Mouse (Mus musculus) cerebellum, postnatal 14 days (tissue): ENCODE measurements around the gene Habp4.

ENCODE experiments used
- DNase-seq, 2 experiments: peaks; one replicate each; pipeline ENCODE4 v3.0.0; 2021; ENCODE audit warnings: mixed read lengths in 2 of 2

Gene Habp4

DNA sequence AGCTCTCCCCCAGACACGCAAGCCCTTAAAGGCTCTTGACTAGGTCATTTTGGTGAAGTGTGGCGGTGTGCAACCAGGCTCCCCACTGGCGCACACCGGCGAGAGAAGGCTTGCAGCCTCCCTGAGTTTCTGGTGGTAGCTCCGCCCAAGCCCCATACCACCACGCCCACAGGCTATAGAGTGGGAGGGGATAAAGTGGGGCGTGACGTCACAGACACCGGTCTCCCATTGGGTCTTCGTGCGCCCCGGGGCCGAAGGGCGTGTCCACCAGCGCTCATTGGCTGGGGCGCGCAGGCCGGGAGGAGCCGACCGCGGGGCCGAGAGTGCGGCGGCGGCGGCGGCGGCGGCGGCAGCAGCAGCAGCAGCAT lies at the start of gene Habp4:
Gene Habp4, plus strand, starts transcription at position 277 of the 368 bp plus-strand sequence.
- peak; percentile 97 to 98 for DNase-seq

DNA sequence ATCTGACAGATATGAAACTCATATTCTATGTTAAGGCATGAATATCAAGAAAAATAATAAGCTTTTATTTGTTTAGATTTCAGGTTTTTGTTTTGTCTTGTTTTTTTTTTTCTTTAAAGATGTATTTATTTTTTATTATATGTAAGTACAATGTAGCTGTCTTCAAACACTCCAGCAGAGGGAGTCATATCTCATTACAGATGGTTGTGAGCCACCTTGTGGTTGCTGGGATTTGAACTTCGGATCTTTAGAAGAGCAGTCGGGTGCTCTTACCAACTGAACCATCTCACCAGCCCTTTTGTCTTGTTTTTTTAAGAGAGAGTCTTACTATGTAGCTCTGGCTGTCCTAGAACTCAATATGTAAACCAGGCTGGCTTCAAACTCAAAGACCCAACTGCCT lies 44.2 kb upstream of the Habp4 start:
- DNase-seq, result no peak

DNA sequence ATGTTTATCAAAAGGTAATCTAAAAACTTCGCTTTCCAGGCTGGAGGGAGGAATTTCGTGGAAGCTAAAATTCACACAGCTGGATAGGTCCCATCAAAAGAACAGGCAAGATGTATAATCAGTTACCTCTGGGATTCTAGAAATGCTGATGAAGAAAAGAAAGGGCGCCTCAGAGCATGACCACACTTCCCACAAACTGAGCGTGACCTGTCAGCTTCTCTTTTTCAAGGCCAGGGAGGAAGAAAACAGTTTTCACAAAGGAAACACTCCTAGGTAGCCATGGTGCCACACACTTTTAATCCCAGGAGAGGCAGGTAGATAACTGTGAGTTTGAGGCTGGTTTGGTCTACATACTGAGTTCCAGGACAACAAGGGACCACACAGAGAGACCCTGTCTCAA lies 40.9 kb upstream of the Habp4 start:
- no peak for DNase-seq

DNA sequence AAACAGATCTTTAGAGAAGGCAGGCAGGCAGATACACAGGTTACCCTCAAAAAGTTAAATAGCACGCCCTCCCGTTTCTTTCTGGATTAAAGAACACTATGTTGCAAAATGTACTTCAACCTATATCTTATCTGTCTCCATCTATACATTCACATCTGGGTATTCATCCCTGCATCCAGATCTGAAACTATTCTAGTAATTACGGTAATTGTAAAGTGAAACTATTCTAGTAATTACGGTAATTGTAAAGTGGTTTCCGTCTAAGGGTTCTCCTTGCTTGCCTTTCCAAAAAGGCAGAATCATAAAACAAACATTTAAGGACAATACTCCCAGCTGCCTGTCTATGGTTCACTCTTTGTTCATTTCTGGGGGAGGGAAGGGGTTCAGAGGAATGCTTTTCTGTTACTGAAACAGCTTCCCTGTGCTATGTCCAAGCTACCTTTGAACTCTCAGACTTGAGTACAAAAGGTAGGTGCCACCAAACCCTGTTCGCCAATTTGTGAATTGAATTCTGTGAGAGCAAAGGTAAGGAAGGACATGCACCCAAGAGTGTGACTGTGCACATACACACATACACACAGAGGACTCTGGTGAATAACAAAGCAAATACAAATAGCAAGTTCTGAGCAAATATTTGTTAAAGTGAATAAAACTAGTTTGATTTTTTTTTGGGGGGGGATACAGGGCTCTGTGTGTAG lies 38.0 kb upstream of the Habp4 start:
- no peak for DNase-seq

DNA sequence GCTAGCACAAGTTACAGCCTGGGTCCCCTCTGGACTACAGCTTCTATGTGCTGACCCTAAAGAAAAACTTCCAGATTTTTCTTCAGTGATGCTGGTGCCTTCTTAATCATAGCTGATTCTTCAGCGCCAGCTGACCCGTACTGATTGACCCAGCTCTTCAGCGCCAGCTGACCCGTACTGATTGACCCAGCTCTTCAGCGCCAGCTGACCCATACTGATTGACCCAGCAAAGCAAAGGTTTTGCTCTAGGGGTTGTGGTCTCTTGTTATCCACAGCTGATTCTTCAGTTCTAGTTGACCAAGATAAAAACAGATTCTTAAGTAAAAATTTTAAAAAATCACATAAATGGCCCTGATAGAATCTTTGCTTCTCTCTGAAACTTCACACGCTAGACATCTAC lies 36.7 kb upstream of the Habp4 start:
- no peak for DNase-seq

DNA sequence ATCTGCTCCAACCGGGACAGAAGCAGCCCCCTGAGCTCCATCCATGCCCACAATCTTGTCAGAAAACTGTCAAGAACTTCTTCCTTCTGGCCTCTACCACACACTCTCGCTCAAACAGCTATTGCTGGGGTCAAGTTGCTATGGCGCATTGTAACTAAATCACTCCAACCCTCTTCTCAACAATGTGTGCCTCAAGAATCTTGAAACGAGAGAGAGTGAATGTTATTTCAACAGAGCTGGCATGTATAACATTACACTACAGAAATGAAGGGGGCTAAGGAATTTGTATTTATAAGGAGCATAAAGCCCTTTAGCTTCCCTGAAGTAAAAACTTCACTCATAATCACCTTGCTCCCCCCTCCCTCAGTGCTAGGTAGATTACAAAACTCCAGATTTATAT lies 35.3 kb upstream of the Habp4 start:
- no peak for DNase-seq

DNA sequence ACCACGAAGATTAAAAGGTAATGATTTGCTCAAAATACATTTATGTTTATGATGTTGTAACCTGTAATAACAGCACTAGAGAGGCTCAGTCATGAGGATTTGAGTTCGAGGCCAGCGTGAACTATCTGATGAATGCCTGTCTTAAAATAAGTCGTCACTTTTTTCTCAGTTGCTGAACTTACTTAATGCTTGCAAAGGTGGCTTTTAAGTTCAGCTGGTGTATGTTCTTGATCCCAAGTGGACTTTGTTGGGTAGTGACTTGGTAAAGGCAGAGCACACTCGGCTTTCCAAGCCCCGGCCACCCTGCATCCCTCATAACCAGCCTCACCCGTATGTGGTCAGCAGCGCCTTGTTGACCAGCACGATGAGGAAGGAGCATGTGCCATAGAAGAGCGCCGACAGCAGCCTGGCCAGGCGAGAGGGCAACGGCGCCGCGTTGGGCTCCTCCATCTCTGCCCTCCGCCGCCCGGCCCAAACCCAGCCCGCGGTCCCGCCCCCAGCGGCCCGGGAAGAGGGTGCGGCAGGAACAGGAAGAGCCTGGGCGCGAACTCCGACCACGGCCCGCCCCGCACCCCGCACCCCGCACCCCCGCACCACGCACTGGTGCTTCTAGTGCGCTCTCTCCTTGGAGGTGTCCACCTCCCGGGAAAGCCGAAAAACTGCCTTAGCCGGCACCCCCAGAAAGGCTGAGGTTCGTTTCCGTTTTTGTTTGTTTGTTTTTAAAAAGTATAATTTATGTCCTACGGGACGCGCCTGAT lies 32.6 kb upstream of the Habp4 start, which contains the start of gene Slc35d2:
Gene Slc35d2, minus strand, starts transcription at position 511 of the 758 bp plus-strand sequence.
- DNase-seq, result peak; percentile 36 to 37

DNA sequence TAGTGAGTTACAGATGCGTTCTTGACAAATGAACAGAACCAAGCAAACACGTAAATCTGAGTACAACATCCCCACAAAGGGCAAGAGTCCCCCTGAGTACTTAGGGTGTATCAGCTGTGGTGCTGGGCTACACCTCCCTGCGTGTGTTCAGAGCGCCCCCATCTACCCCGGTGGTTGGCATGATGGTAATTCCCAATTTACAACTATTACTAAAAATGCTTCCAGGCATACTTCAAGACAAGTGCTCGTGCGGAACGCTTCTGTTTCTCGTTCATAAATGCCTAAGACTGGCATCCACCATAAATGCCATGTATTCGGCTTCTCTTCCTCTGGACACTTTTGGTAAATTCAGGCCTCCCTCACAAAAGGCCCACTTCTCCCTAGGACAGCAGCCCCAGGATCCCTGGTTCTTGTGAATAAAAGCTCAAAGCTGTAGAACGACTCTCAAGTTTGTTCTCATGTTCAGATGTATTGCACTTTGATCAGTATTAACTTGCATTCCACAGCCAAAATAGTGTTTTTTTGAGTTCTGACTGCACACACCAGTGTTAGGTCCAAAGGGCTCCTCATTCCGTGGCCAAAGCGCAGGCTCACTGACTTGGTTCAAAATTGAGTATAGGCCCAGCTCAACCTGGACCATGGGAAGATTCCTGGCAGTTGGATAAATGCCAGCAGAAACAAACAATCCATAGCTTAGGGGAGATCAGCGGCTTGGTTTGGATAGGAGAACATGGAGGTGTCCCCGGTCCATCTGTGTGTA lies 31.8 kb upstream of the Habp4 start:
- DNase-seq, result peak; percentile 11 to 37

DNA sequence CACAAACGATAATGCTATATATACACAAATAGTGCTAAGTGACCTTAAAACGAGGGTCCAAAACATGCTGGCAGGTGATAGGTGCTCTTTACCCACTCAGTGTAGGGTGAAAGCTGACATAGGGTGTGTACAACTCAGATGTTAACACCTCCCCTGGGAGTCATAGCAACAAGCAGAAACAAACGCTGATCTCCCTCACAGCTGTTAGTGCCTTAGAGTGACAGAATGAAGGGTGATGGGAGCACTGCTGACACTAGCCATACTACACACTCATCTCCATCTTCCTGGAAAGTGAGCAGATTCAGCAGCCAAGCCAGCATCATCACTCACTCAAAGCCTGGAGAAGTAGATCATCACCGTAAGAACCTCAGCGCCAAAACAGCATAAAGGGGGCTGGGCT lies 11.5 kb upstream of the Habp4 start:
- no peak for DNase-seq

DNA sequence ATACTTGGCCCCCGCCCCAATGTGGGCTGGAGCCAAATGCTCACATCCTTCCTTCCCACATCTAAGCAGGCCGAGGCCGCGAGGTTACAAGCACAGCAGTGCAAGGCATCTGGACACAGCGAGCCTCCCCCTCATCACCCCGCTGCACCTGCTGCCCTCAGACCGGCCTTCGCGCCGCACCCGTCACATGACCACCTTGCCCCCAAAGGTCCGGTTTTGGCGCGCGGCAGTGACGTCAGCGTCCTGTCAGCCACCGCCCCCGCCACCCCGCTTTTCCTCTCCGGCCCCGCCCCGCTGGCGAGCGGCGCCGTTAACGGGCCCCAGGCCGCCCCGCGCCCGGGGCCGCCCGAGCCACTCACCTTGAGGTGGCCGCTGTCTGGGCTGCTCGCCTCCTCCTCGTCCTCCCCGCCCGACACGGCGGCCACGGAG lies 9.4 kb upstream of the Habp4 start:
- DNase-seq, result peak; percentile 91 to 92

DNA sequence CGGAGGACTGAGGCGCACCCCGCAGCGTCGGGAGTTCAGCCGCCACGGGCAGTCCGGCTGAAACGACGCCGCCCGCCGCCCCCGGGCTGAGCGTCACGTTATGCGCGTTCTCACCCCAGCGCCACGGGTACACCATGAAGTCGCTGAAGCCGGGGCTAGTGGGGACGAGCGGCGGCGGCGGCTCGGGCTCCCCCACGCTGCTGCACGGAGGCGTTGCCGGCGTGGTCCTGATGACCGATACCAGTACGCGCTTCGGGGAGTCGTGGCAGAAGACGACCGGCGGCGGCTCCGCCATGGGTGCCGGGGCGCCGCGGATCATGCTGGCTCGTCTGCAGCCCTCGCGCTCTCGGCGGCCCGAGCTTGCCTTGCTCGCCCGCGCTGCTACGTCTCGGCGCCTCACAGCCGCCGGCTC lies 8.9 kb upstream of the Habp4 start:
- DNase-seq, result no peak

DNA sequence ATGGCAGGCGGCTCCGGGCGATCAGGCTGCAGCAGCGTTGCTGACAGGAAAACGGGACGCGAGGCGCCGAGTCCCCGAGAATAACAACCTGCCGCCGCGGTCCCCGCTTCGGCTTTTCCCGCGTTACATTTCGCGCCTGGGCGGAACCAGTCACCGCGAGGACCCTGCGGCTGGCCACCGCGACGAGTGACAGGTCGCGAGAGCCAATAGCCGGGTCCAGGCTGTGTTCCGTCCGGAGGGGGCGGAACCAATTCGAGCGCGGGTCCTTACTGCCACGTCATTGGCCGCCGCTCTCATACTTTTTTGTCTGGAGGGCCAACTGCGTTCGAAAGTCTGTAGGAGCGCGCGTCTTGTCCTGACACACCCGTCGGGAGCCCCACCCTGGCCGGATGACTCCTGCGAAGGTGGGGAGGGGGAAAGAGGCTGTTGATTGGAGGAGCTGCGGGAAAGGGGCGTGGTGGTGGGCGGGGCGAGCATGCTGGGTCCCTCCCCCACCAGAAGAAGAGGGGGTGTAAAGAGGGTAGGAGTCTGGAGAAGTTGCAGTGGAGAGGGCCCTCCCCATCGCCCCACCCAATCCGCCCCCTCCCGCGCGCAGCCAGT lies 8.4 kb upstream of the Habp4 start, which contains the start of gene Zfp367:
Gene Zfp367, minus strand, starts transcription at position 120 of the 600 bp plus-strand sequence.
- peak; percentile 96 for DNase-seq

DNA sequence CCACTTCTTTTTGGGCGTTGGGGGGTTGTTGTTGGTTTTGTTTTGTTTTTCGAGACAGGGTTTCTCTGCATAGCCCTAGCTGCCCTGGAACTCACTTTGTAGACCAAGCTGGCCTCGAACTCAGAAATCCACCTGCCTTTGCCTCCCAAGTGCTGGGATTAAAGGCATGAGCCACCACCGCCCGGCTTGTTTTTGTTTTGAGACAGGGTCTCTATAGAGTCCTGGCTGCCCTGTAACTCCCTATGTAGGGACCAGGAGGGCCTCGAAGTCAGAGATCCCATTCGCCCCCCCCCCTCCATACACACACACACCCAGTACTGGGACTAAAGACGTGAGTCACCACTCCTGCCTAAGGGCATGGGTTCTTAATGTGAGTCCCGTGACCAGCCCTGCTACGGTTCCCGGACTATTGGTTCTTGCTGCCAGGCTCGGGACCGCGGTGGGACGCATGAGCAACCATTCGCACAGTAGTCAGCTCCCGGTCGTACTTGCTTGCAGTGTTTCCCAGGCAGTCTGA lies 7.8 kb upstream of the Habp4 start:
- peak; percentile 29 for DNase-seq

DNA sequence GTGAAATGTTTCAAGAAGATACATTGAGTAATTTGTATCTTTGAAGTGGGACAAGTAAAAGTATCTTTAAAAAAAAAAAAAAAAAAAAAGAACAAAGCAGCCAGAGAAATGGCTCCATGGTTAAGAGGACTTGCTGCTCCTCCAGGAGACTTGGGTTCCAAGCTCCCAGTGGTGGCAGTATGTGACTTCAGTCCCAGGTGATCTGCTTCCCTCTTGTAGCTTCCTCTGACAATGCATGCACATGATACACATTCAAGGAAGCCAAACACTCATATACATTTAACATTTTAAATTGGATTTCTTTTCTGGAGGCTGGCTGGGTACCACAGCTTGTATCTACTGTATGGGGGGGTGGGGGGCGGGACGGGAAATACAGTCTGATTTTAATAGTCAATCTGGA lies 7.0 kb upstream of the Habp4 start:
- DNase-seq, result no peak

DNA sequence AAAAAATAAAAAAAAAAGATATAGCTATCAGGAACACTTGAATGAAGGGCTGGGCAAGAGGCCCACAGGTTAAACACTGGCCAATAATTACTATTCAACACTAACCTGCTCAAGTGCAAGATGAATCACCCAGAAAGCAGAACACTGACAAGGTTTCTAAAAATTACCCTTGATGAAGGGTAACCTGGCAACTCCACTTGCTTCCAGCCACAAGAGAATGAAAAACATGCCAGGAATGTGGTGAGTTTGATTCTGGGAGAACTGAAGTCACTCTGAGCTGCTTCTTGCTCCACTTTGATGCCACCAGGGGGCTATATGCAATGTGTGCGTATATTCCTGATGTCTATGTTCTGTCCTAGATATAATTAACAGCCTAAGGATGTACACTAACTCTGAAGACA lies 6.5 kb upstream of the Habp4 start:
- no peak for DNase-seq

DNA sequence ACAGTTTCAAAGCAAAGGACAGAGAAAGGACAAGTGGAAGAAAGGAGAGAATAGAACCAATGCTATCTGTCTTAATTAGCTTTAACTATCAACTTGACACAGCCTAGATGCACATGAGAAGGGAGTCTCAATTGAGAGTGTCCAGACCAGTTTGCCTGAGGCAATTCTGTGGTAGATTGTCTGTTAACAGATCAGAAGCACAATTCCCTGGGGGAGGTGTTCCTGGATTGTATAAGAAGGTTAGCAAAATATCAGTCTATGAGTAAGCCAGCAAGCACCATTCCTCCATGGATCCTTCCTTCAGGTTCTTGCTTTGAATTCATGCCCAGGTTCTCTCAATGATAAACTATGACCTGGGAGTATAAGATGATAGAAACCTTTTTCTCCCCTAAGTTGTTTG lies 4.7 kb upstream of the Habp4 start:
- no peak for DNase-seq

DNA sequence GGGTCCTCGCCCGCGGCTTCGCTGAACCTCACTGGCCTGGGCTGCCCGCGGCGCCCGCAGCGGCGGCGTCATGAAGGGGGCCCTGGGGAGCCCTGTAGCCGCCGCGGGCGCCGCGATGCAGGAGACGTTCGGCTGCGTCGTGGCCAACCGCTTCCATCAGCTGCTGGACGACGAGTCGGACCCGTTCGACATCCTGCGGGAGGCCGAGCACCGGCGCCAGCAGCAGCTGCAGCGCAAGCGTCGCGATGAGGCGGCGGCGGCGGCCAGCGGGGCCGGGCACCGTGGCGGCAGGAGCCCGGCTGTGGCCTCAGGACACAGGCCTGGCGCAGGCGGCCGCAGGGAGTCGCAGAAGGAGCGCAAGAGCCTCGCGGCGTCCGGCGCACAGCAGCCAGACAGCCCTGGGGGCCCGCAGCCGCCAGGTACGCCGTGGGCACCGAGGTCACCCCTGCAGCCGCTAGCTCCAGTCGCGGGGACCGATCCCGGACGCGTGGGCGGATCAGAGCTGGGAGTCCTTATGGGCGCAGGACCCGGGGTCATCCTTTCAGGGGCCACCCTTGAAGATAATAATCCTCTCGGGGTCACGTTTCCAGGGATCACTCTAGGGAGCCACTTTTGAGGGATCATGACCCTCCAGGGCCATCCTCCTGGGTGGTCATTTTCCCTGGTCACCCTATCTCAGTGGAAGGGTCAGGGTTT lies 440 bp downstream of the Habp4 start:
- DNase-seq, result no peak

DNA sequence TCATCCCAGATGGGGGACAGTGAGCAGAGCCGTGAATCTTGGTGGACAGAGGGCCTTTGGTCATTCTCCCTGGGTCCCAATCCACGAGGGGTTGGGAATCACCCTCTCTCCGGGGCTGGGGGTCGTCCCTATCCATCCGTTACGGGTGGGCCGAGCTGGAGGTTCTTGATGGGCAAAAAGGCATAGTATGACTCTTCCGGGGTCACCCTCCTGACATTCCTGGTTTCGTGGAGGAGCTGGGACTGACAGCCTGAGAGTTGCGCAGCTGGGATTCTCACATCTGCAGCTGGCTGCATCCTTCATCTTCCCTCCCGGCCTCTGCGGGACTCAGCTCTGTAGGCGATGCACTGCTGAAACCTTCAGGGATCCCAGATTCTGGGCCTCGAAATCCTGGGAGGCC lies 1.0 kb downstream of the Habp4 start:
- DNase-seq, result peak in 1 of 2 experiments; percentile 22

DNA sequence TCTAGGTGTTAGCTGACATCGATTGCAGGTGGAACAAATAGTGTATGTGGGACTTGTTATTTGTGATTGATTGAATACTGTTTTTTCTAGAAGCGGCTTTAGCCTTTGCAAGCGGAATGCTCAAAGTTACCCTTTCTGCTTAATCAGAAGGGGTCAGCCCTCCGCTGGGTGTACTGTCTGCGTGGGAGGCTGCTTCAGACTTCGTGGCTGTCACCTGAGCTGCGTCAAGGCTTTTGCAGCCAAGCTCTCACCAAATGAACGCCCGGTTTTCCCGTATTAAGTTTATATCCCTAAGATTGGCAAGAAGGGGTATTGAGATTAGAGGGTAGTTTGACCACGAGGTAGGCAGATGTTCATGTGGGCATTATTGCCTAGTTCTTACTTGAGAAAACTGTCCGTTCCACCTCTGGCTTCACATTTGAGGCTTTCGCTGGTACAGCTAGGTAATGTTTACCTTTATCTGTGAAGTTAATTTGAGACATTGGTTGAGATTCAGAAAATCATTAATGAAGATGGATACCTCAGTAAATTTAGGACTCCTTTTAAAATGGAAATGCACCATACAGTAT lies 1.6 kb downstream of the Habp4 start:
- peak in 1 of 2 experiments; percentile 19 for DNase-seq

DNA sequence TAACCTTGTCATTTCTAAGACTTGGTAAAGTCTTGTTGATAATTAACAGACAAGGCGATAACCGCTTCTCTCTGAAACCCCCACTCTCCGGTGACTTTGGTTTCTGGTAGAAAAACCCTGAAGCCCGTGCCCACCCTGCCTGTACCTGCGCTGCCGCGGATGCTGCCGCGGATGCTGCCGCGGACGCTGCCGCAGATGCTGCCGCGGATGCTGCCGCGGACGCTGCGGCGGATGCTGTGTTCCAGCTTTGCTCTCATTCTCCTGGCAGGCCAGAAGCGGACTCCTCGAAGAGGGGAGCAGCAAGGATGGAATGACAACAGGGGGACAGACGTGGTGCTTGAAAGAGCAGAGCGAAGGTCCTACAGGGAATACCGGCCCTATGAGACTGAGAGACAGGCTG lies 8.1 kb downstream of the Habp4 start:
- peak in 1 of 2 experiments; percentile 54 for DNase-seq

DNA sequence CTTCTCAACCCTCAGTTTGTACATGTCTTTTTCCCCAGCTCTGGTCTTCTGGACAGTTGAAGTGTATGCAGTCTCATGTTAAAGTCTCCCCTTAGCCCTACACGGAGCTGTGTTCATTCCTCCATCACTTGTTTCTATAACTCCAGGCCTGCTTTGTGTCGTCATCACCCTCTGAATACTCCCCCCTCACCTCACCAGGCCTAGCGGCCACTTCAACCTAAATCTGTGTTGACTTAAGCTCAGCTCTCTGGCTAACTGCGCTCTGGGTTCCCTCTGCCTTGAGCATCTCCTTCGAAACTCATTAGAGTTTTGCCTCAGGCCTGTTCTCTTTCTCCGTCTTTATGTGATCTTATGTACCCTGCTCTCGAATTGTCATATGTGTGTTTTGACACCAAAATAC lies 16.4 kb downstream of the Habp4 start:
- no peak for DNase-seq
